Mouse (Mus musculus) skeletal muscle tissue, adult 2 months (tissue): Measurements from ENCODE around the gene Them4.
"Not testable (repeated sequence)": the region's sequence is repeated elsewhere in the genome, so short reads cannot be mapped to it uniquely, and the experiment has no call there.

Experiments
- DNase-seq: peaks from one replicate; pipeline ENCODE4 v3.0.0-alpha.2; 2012; ENCODE audit warnings: low read depth, low spot score

The Them4 gene

GRCm38 (mm10) chr3:94309633-94310363 is at the start of gene Them4:
TSS of gene Them4 (plus strand) at chr3:94310089.
- DNase-seq: peak; percentile 97

DNA sequence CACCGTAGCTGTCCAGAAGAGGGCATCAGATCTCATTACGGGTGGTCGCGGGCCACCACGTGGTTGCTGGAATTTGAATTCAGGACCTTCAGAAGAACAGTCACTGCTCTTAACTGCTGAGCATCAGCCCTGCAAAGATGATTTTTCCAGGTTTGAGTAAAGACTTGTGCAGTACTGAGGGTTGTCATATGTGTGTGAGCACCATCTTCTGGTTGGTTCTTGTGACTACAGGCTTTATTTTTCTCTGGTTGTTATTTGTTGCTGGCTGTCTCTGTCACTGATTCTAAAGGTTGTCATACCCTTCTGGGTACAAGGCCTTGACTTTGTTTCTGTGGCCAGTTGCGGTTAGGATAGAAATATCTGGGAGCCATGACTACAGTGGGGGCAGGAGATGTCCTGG is 49.3 kb upstream of the Them4 start:
- DNase-seq: no peak

- DNase-seq: not testable (repeated sequence)
These were observed 46.2 kb upstream of the Them4 start, which contains the start of gene Gm4778 for GRCm38 (mm10) chr3:94263736-94264135. TSS of gene Gm4778 (plus strand) at chr3:94264036.

GRCm38 (mm10) chr3:94275991-94276390 is 33.9 kb upstream of the Them4 start:
- no peak for DNase-seq

- DNase-seq: no peak
These were observed 4.4 kb upstream of the Them4 start for GRCm38 (mm10) chr3:94305457-94305856.

- no peak for DNase-seq
These were observed 2.9 kb upstream of the Them4 start for GRCm38 (mm10) chr3:94306975-94307374.

- DNase-seq: no peak
These were observed 602 bp downstream of the Them4 start for GRCm38 (mm10) chr3:94310491-94310890.

GRCm38 (mm10) chr3:94310911-94311310 is 1.0 kb downstream of the Them4 start:
- DNase-seq: no peak

GRCm38 (mm10) chr3:94311376-94311775 is 1.5 kb downstream of the Them4 start:
- DNase-seq: no peak

- DNase-seq: no peak
These were observed 18.8 kb downstream of the Them4 start for GRCm38 (mm10) chr3:94328681-94329080.

GRCm38 (mm10) chr3:94334442-94334841 is 24.6 kb downstream of the Them4 start:
- no peak for DNase-seq

GRCm38 (mm10) chr3:94338522-94338921 is 28.6 kb downstream of the Them4 start:
- DNase-seq: no peak

GRCm38 (mm10) chr3:94341959-94342422 is 32.1 kb downstream of the Them4 start, which contains the start of gene Them5:
TSS of gene Them5 (plus strand) at chr3:94342099.
- DNase-seq: no peak

GRCm38 (mm10) chr3:94342552-94342951 is 32.7 kb downstream of the Them4 start:
- no peak for DNase-seq

DNA sequence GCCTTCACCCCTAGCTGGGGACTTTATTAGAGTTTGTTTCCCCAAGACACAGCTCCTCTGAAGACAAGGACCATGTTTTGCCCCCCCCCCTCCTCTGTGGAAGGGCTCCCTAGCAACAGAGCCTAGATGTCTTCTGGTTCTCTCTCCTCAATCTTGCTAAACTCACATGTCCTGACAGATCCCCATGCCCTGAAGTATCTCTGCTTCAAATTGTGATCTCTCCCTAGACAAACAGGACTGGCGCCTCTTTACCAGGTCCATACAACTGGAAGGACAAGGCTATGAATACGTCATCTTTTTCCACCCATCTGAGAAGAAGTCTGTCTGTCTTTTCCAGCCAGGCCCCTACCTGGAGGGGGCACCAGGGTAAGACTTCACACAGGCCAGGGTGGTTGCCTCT is 34.3 kb downstream of the Them4 start:
- no peak for DNase-seq

- no peak for DNase-seq
These were observed 35.0 kb downstream of the Them4 start for GRCm38 (mm10) chr3:94344897-94345296.

GRCm38 (mm10) chr3:94348146-94348545 is 38.3 kb downstream of the Them4 start:
- no peak for DNase-seq

GRCm38 (mm10) chr3:94360812-94361211 is 50.9 kb downstream of the Them4 start:
- DNase-seq: no peak

- no peak for DNase-seq
These were observed 52.2 kb downstream of the Them4 start, which contains the start of gene C2cd4d for GRCm38 (mm10) chr3:94362138-94362537. TSS of gene C2cd4d (plus strand) at chr3:94362438.

GRCm38 (mm10) chr3:94363291-94364153 is 53.6 kb downstream of the Them4 start:
- no peak for DNase-seq

GRCm38 (mm10) chr3:94364154-94364526 is 54.3 kb downstream of the Them4 start:
- no peak for DNase-seq

DNA sequence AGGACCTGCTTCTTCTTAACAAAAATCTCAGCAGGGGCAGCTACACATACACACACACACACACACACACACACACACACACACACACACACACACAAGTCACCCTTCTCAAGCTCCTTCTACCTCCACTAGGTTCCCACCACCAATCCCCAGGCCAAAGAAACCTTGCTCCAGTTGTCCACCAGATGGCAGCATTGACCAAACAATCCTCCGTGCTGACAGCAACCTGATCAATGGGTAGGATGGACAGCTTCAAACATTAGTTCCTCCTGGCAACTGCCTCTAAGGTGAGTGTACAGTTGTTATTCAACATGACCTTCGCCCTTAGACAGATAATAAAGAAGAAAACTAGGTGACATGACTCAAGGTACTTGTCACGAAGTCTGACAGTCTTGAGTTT is 56.9 kb downstream of the Them4 start:
- DNase-seq: peak; percentile 64
